Mouse (Mus musculus) CH12.LX (cell line): ENCODE measurements at regions not wholly inside any gene's neighbourhood (a gene's known extent, or its start where the extent isn't known, plus 50 kb on each side); places are given as distances from the start of the nearest gene placed in this dataset.

ENCODE experiments used
- BHLHE40 ChIP-seq: IDR thresholded peaks from 2 replicates; pipeline ENCODE4 v1.6.1; 2011; ENCODE audit warnings: mild to moderate bottlenecking, low read depth, low read length, improper control_type of control experiment
- CTCF ChIP-seq, 2 experiments: IDR thresholded peaks in 1 of 2; conservative IDR thresholded peaks in 1 of 2; 2 replicates each; pipeline ENCODE4 v1.5.1; 2011 to 2012; ENCODE audit warnings: low read depth in 2 of 2, low read length in 2 of 2, improper control_type of control experiment in 1 of 2, inconsistent platforms in 1 of 2, mild to moderate bottlenecking in 1 of 2, moderate library complexity in 1 of 2
- HCFC1 ChIP-seq: IDR thresholded peaks from 2 replicates; pipeline ENCODE4 v1.6.1; 2012; ENCODE audit warnings: low read depth, mild to moderate bottlenecking, inconsistent platforms, low read length, improper control_type of control experiment
- USF2 ChIP-seq: conservative IDR thresholded peaks from 2 replicates; pipeline ENCODE4 v1.6.1; 2011; ENCODE audit warnings: low read depth, low read length, improper control_type of control experiment

GRCm38 (mm10) chr1:120715105-120715877 lies 113.1 kb downstream of the En1 start:
- TF ChIP-seq USF2: no peak
- TF ChIP-seq CTCF (conservative IDR thresholded peaks at IDR 0.05 in 1 of 2, IDR thresholded peaks at IDR 0.05 in 1 of 2; ENCODE audit: low read depth in 2 of 2, low read length in 2 of 2): no peak
- TF ChIP-seq BHLHE40: no peak
- TF ChIP-seq HCFC1: no peak
